Comparison of ENCODE assay signal across 11 mouse cellular contexts in genomic region chr14:120307963-120308362, GRCm38 (mm10). TPM values are rescaled to one million over a fixed set of nuclear protein-coding genes. Genes with fewer than 3 reads are reported as not detected.
DNase-seq lines count a peak whose midpoint lies in the region; ATAC-seq and TF ChIP-seq lines count a peak whose summit lies in the region.
"Had no signal": no experiment of that assay in that cellular context is flagged by ENCODE, and none has a peak within 500 bp of the region (broad histone marks: within the 10 kb centered on the region; RNA-seq: fewer than 3 reads in every experiment).

No protein-coding gene starts in this region.

- peaks cover 6% of the 10 kb centered on the region for H3K79me2 ChIP-seq in heart, adult 2 months (replicated peaks; ENCODE audit: control insufficient read depth, insufficient read depth, low read length)

- no peak for TF ChIP-seq CTCF in heart, adult 2 months (IDR thresholded peaks at IDR 0.05)
- no peak for TF ChIP-seq CTCF in embryonic fibroblast, embryonic 13.5 days (IDR thresholded peaks at IDR 0.05; ENCODE audit: borderline replicate concordance, insufficient read depth, low read length)
- no peak for TF ChIP-seq CTCF in stomach, postnatal 0 days (IDR thresholded peaks at IDR 0.05; ENCODE audit: low read depth)
- no peak for TF ChIP-seq CTCF in hindbrain, postnatal 0 days (IDR thresholded peaks at IDR 0.05; ENCODE audit: low read depth)

- no peak for ATAC-seq in neural tube, embryonic 13.5 days (ENCODE audit: low read depth)
- ATAC-seq in stomach, postnatal 0 days (ENCODE audit: low FRiP score, low TSS enrichment) = no peak
- ATAC-seq in hindbrain, postnatal 0 days = no peak

- peak overlapping the region; percentile 65 for H3K27ac ChIP-seq in heart, adult 2 months
- H3K27ac ChIP-seq in neural tube, embryonic 13.5 days (replicated peaks) = 0 out of 2 replicates have a peak overlapping the region, but pooled peaks have one; percentile 33
- H3K27ac ChIP-seq in embryonic fibroblast, embryonic 13.5 days (ENCODE audit: insufficient read depth, low read length) = peak overlapping the region; percentile 93
- H3K27ac ChIP-seq in stomach, postnatal 0 days (replicated peaks) = peak overlapping the region; percentile 67
- no peak overlapping the region for H3K27ac ChIP-seq in hindbrain, postnatal 0 days

- H3K4me3 ChIP-seq in heart, adult 2 months = no peak overlapping the region
- no peak overlapping the region for H3K4me3 ChIP-seq in neural tube, embryonic 13.5 days
- no peak overlapping the region for H3K4me3 ChIP-seq in embryonic fibroblast, embryonic 13.5 days (ENCODE audit: insufficient read depth, low read length)
- no peak overlapping the region for H3K4me3 ChIP-seq in stomach, postnatal 0 days (ENCODE audit: low read depth, low read length)
- H3K4me3 ChIP-seq in hindbrain, postnatal 0 days (ENCODE audit: low read length) = no peak overlapping the region

- peaks cover 19% of the 10 kb centered on the region for H3K36me3 ChIP-seq in heart, adult 2 months (ENCODE audit: control insufficient read depth, insufficient read depth, low read length)
- H3K36me3 ChIP-seq in neural tube, embryonic 13.5 days = no peaks in the 10 kb centered on the region
- no peaks in the 10 kb centered on the region for H3K36me3 ChIP-seq in stomach, postnatal 0 days (ENCODE audit: control insufficient read depth, insufficient read depth, low read length)
- no peaks in the 10 kb centered on the region for H3K36me3 ChIP-seq in hindbrain, postnatal 0 days (ENCODE audit: insufficient read depth, low read length)

- intact Hi-C loops in heart, adult 2 months (cut with DNase I) = no loop called here

- TF ChIP-seq EP300 in heart, adult 2 months (IDR thresholded peaks at IDR 0.05; ENCODE audit: insufficient read depth, low read depth, low read length) = no peak
- TF ChIP-seq EP300 in stomach, postnatal 0 days (optimal IDR thresholded peaks at IDR 0.05) = no peak

- no peak overlapping the region for H3K9ac ChIP-seq in heart, adult 2 months (ENCODE audit: low read depth, low read length)
- H3K9ac ChIP-seq in neural tube, embryonic 13.5 days = no peak overlapping the region
- no peak overlapping the region for H3K9ac ChIP-seq in stomach, postnatal 0 days (ENCODE audit: low read length)
- no peak overlapping the region for H3K9ac ChIP-seq in hindbrain, postnatal 0 days (replicated peaks; ENCODE audit: low read length)

- 5% methylated on average over 4 of the region's 4 CpGs for WGBS in heart, adult 2 months
- WGBS in neural tube, embryonic 13.5 days = 70% methylated on average over 4 of the region's 4 CpGs
- 18% methylated on average over 4 of the region's 4 CpGs for WGBS in stomach, postnatal 0 days
- 60% methylated on average over 4 of the region's 4 CpGs for WGBS in hindbrain, postnatal 0 days

- peaks cover 45% of the 10 kb centered on the region for H3K4me1 ChIP-seq in heart, adult 2 months (ENCODE audit: control insufficient read depth, insufficient read depth, low read length)
- peaks cover 38% of the 10 kb centered on the region for H3K4me1 ChIP-seq in neural tube, embryonic 13.5 days (replicated peaks)
- peaks cover 36% of the 10 kb centered on the region for H3K4me1 ChIP-seq in embryonic fibroblast, embryonic 13.5 days (ENCODE audit: control insufficient read depth, insufficient read depth, low read length)
- H3K4me1 ChIP-seq in stomach, postnatal 0 days (replicated peaks; ENCODE audit: control insufficient read depth, insufficient read depth) = peaks cover 20% of the 10 kb centered on the region
- H3K4me1 ChIP-seq in hindbrain, postnatal 0 days (ENCODE audit: insufficient read depth, low read length) = peaks cover 18% of the 10 kb centered on the region

- no peaks in the 10 kb centered on the region for H3K27me3 ChIP-seq in heart, adult 2 months (ENCODE audit: control insufficient read depth, insufficient read depth, low read length)
- no peaks in the 10 kb centered on the region for H3K27me3 ChIP-seq in neural tube, embryonic 13.5 days
- H3K27me3 ChIP-seq in stomach, postnatal 0 days (ENCODE audit: control insufficient read depth, insufficient read depth, low read length) = no peaks in the 10 kb centered on the region
- H3K27me3 ChIP-seq in hindbrain, postnatal 0 days (ENCODE audit: insufficient read depth, low read length) = no peaks in the 10 kb centered on the region

- no peak overlapping the region for H3K4me2 ChIP-seq in neural tube, embryonic 13.5 days
- H3K4me2 ChIP-seq in stomach, postnatal 0 days (replicated peaks; ENCODE audit: low read depth) = peak overlapping the region; percentile 23; the same call in 1 of the 2 replicates
- no peak overlapping the region for H3K4me2 ChIP-seq in hindbrain, postnatal 0 days (ENCODE audit: low read depth, low read length)

- no peak for DNase-seq in heart, adult 2 months
- DNase-seq in heart, postnatal 4 days = no peak
- DNase-seq in neural tube, embryonic 10.5 days (ENCODE audit: extremely low spot score, low spot score) = no peak
- DNase-seq in stomach, postnatal 0 days (ENCODE audit: low spot score) = no peak
- no peak for DNase-seq in thymus, postnatal 10 days (ENCODE audit: low spot score in 2 of 2)
- no peak for DNase-seq in hindbrain, postnatal 0 days (ENCODE audit: low spot score)
- DNase-seq: cerebellum, adult 11-12 months; kidney, postnatal 4 days; lung, postnatal 36 days had no signal

- no peaks in the 10 kb centered on the region for H3K9me3 ChIP-seq in neural tube, embryonic 13.5 days
- H3K9me3 ChIP-seq in stomach, postnatal 0 days (ENCODE audit: control insufficient read depth, low read length) = no peaks in the 10 kb centered on the region
- H3K9me3 ChIP-seq in hindbrain, postnatal 0 days (ENCODE audit: low read length) = no peaks in the 10 kb centered on the region

- TF ChIP-seq POLR2A in heart, adult 2 months (IDR thresholded peaks at IDR 0.05; ENCODE audit: insufficient read depth, low read depth, low read length) = no peak
- no peak for TF ChIP-seq POLR2A in embryonic fibroblast, embryonic 13.5 days (IDR thresholded peaks at IDR 0.05; ENCODE audit: low read depth, low read length)

RNA-seq across cellular contexts. Expression of gene Mbnl2, which starts 32.5 kb away (rescaled TPM):
- 100 to 1,000 TPM; 221 to 258 TPM for total RNA-seq in heart, adult 2 months (2021)
- polyA plus RNA-seq in heart, adult 2 months (2012; rRNA removed) = 91.1 and 133 TPM in 2 replicates
- 100 to 1,000 TPM; 193 TPM for total RNA-seq in heart, postnatal 4 days (2021)
- polyA plus RNA-seq in neural tube, embryonic 13.5 days (2015; fragmentation: Nextera tagmentation; extraction: Ambion mirVana) = 39.2 and 39.4 TPM in 2 replicates
- polyA plus RNA-seq in embryonic fibroblast, embryonic 13.5 days (2011; ENCODE audit: insufficient read length, low read depth, missing spikeins) = 207 and 222 TPM in 2 replicates
- polyA plus RNA-seq in stomach, postnatal 0 days (2015; fragmentation: Nextera tagmentation; extraction: Ambion mirVana) = 101 and 104 TPM in 2 replicates
- 56.1 and 78.3 TPM in 2 replicates for total RNA-seq in hindbrain, postnatal 0 days (2014; rRNA removed)
- polyA plus RNA-seq in hindbrain, postnatal 0 days (2015; fragmentation: Nextera tagmentation; extraction: Ambion mirVana) = 28.6 and 28.9 TPM in 2 replicates
